Mouse (Mus musculus) CH12.LX (cell line): ENCODE data around the gene Bbs10. TPM values are rescaled to one million over a fixed set of nuclear protein-coding genes. Genes with fewer than 3 reads are reported as not detected.

ENCODE experiments used
- DNase-seq: peaks from one replicate; pipeline ENCODE4 v3.0.0-alpha.2; 2013; ENCODE audit errors: extremely low read depth
- H3K27ac ChIP-seq: 2 replicates; pipeline ENCODE4 v1.5.1; 2012; ENCODE audit warnings: low read depth, mild to moderate bottlenecking, control low read depth, moderate library complexity; ENCODE audit not compliant: insufficient read depth
- H3K27me3 ChIP-seq: replicated peaks from 2 replicates; pipeline ENCODE3; 2012; ENCODE audit warnings: inconsistent platforms
- H3K36me3 ChIP-seq, 2 experiments: replicated peaks in 1 of 2; 2 replicates each; pipeline versions ENCODE3 to v1.6.1; 2012; ENCODE audit warnings: inconsistent platforms in 1 of 2, low read length in 1 of 2, mild to moderate bottlenecking in 1 of 2, mixed read lengths in 1 of 2, moderate library complexity in 1 of 2; ENCODE audit not compliant: control insufficient read depth in 1 of 2, insufficient read depth in 1 of 2
- H3K4me1 ChIP-seq, 2 experiments: 2 replicates each; pipeline ENCODE4 v1.6.1; 2012; ENCODE audit warnings: inconsistent platforms in 1 of 2, moderate library complexity in 1 of 2; ENCODE audit not compliant: insufficient read depth in 2 of 2, control insufficient read depth in 1 of 2
- H3K4me2 ChIP-seq: 2 replicates; pipeline ENCODE4 v1.6.1; 2012; ENCODE audit warnings: low read depth, mild to moderate bottlenecking, control low read depth; ENCODE audit not compliant: poor library complexity, insufficient read depth, severe bottlenecking
- H3K4me3 ChIP-seq, 3 experiments: fragments of 150-350 bp in 1 of 3; sonication (generic) in 1 of 3; replicated peaks in 1 of 3; 2 replicates each; pipeline versions ENCODE3 to v1.5.1; 2011 to 2012; ENCODE audit warnings: low read depth in 2 of 3, low read length in 2 of 3, mild to moderate bottlenecking in 2 of 3, moderate library complexity in 2 of 3, control low read depth in 1 of 3, improper control_type of control experiment in 1 of 3, inconsistent platforms in 1 of 3, mixed read lengths in 1 of 3; ENCODE audit not compliant: poor library complexity in 1 of 3
- H3K79me2 ChIP-seq: replicated peaks from 2 replicates; pipeline ENCODE4 v1.6.1; 2012; ENCODE audit warnings: mild to moderate bottlenecking, moderate library complexity; ENCODE audit not compliant: control insufficient read depth, poor library complexity, insufficient read depth, severe bottlenecking; ENCODE audit errors: extremely low read depth
- H3K9ac ChIP-seq: 2 replicates; pipeline ENCODE4 v1.6.1; 2012; ENCODE audit warnings: low read depth, mild to moderate bottlenecking, control low read depth, moderate library complexity; ENCODE audit not compliant: insufficient read depth
- H3K9me3 ChIP-seq: replicated peaks from 2 replicates; pipeline ENCODE3; 2012; ENCODE audit warnings: low read length, inconsistent platforms, mixed read lengths
- BHLHE40 ChIP-seq: IDR thresholded peaks from 2 replicates; pipeline ENCODE4 v1.6.1; 2011; ENCODE audit warnings: mild to moderate bottlenecking, low read depth, low read length, improper control_type of control experiment
- CHD1 ChIP-seq: IDR thresholded peaks from 2 replicates; pipeline ENCODE4 v1.6.1; 2012; ENCODE audit warnings: low read depth, low read length, improper control_type of control experiment, inconsistent platforms
- CHD2 ChIP-seq: IDR thresholded peaks from 2 replicates; pipeline ENCODE4 v1.6.1; 2011; ENCODE audit warnings: low read length, improper control_type of control experiment
- CTCF ChIP-seq, 2 experiments: IDR thresholded peaks in 1 of 2; conservative IDR thresholded peaks in 1 of 2; 2 replicates each; pipeline ENCODE4 v1.5.1; 2011 to 2012; ENCODE audit warnings: low read depth in 2 of 2, low read length in 2 of 2, improper control_type of control experiment in 1 of 2, inconsistent platforms in 1 of 2, mild to moderate bottlenecking in 1 of 2, moderate library complexity in 1 of 2
- E2F4 ChIP-seq: IDR thresholded peaks from 2 replicates; pipeline ENCODE4 v1.6.1; 2011; ENCODE audit warnings: low read depth, low read length, improper control_type of control experiment; ENCODE audit not compliant: insufficient replicate concordance
- ELF1 ChIP-seq: IDR thresholded peaks from 2 replicates; pipeline ENCODE4 v1.6.1; 2014; ENCODE audit warnings: low read depth, mild to moderate bottlenecking, inconsistent platforms, low read length, improper control_type of control experiment
- EP300 ChIP-seq: IDR thresholded peaks from 2 replicates; pipeline ENCODE4 v1.6.1; 2011; ENCODE audit warnings: low read length, improper control_type of control experiment
- ETS1 ChIP-seq: conservative IDR thresholded peaks from 2 replicates; pipeline ENCODE4 v1.6.1; 2012; ENCODE audit warnings: low read depth, mild to moderate bottlenecking, inconsistent platforms, low read length, improper control_type of control experiment, moderate library complexity
- GABPA ChIP-seq: IDR thresholded peaks from 2 replicates; pipeline ENCODE4 v1.6.1; 2012; ENCODE audit warnings: low read depth, low read length, improper control_type of control experiment, inconsistent platforms; ENCODE audit not compliant: insufficient replicate concordance
- IRF4 ChIP-seq: IDR thresholded peaks from 2 replicates; pipeline ENCODE4 v1.6.1; 2014; ENCODE audit warnings: low read depth, mild to moderate bottlenecking, inconsistent platforms, low read length, improper control_type of control experiment
- JUN ChIP-seq: IDR thresholded peaks from 2 replicates; pipeline ENCODE4 v1.6.1; 2011; ENCODE audit warnings: low read depth, mild to moderate bottlenecking, low read length, improper control_type of control experiment, moderate library complexity; ENCODE audit not compliant: insufficient read depth
- JUND ChIP-seq: conservative IDR thresholded peaks from 2 replicates; pipeline ENCODE4 v1.6.1; 2011; ENCODE audit warnings: low read depth, low read length, improper control_type of control experiment
- MAFK ChIP-seq: IDR thresholded peaks from 2 replicates; pipeline ENCODE4 v1.6.1; 2011; ENCODE audit warnings: low read length, improper control_type of control experiment; ENCODE audit not compliant: insufficient replicate concordance
- MAX ChIP-seq: IDR thresholded peaks from 2 replicates; pipeline ENCODE4 v1.6.1; 2011; ENCODE audit warnings: low read length, improper control_type of control experiment
- MAZ ChIP-seq: IDR thresholded peaks from 2 replicates; pipeline ENCODE4 v1.6.1; 2012; ENCODE audit warnings: low read depth, mild to moderate bottlenecking, inconsistent platforms, low read length, improper control_type of control experiment, moderate library complexity
- MEF2A ChIP-seq: IDR thresholded peaks from 2 replicates; pipeline ENCODE4 v1.6.1; 2014; ENCODE audit warnings: low read depth, mild to moderate bottlenecking, inconsistent platforms, low read length, improper control_type of control experiment, borderline replicate concordance
- MXI1 ChIP-seq: IDR thresholded peaks from 2 replicates; pipeline ENCODE4 v1.6.1; 2011; ENCODE audit warnings: mild to moderate bottlenecking, low read depth, low read length, improper control_type of control experiment
- MYC ChIP-seq: IDR thresholded peaks from 2 replicates; pipeline ENCODE4 v1.6.1; 2011; ENCODE audit warnings: low read depth, mild to moderate bottlenecking, improper control_type of control experiment, low read length
- NELFE ChIP-seq: IDR thresholded peaks from 2 replicates; pipeline ENCODE4 v1.6.1; 2011; ENCODE audit warnings: low read depth, low read length, improper control_type of control experiment
- NRF1 ChIP-seq: IDR thresholded peaks from 2 replicates; pipeline ENCODE4 v1.6.1; 2014; ENCODE audit warnings: low read depth, mild to moderate bottlenecking, inconsistent platforms, low read length, improper control_type of control experiment, moderate library complexity
- PAX5 ChIP-seq: IDR thresholded peaks from 2 replicates; pipeline ENCODE4 v1.6.1; 2012; ENCODE audit warnings: low read length, inconsistent platforms, mixed read lengths
- POLR2A ChIP-seq: IDR thresholded peaks from 2 replicates; pipeline ENCODE4 v1.6.1; 2011; ENCODE audit warnings: low read depth, mild to moderate bottlenecking, improper control_type of control experiment, low read length
- POLR2AphosphoS2 ChIP-seq: IDR thresholded peaks from 2 replicates; pipeline ENCODE4 v1.6.1; 2011; ENCODE audit warnings: low read depth, low read length, improper control_type of control experiment
- RAD21 ChIP-seq: IDR thresholded peaks from 2 replicates; pipeline ENCODE4 v1.6.1; 2011; ENCODE audit warnings: low read depth, mild to moderate bottlenecking, low read length, improper control_type of control experiment, moderate library complexity
- RCOR1 ChIP-seq: conservative IDR thresholded peaks from 2 replicates; pipeline ENCODE4 v1.6.1; 2012; ENCODE audit warnings: low read depth, mild to moderate bottlenecking, inconsistent platforms, low read length, improper control_type of control experiment
- SIN3A ChIP-seq: IDR thresholded peaks from 2 replicates; pipeline ENCODE4 v1.6.1; 2012; ENCODE audit warnings: low read length, improper control_type of control experiment, inconsistent platforms
- SMC3 ChIP-seq: IDR thresholded peaks from 2 replicates; pipeline ENCODE4 v1.6.1; 2011; ENCODE audit warnings: low read depth, low read length, improper control_type of control experiment
- TBP ChIP-seq: conservative IDR thresholded peaks from 2 replicates; pipeline ENCODE4 v1.6.1; 2011; ENCODE audit warnings: low read depth, low read length, improper control_type of control experiment
- TCF12 ChIP-seq: IDR thresholded peaks from 2 replicates; pipeline ENCODE4 v1.6.1; 2014; ENCODE audit warnings: low read depth, mild to moderate bottlenecking, inconsistent platforms, low read length, improper control_type of control experiment
- UBTF ChIP-seq: IDR thresholded peaks from 2 replicates; pipeline ENCODE4 v1.6.1; 2012; ENCODE audit warnings: low read depth, mild to moderate bottlenecking, inconsistent platforms, low read length, improper control_type of control experiment, moderate library complexity
- USF1 ChIP-seq: IDR thresholded peaks from 2 replicates; pipeline ENCODE4 v1.6.1; 2014; ENCODE audit warnings: low read depth, mild to moderate bottlenecking, inconsistent platforms, low read length, improper control_type of control experiment
- USF2 ChIP-seq: conservative IDR thresholded peaks from 2 replicates; pipeline ENCODE4 v1.6.1; 2011; ENCODE audit warnings: low read depth, low read length, improper control_type of control experiment
- ZC3H11A ChIP-seq: IDR thresholded peaks from 2 replicates; pipeline ENCODE4 v1.6.1; 2012; ENCODE audit warnings: low read depth, mild to moderate bottlenecking, inconsistent platforms, low read length, improper control_type of control experiment
- ZKSCAN1 ChIP-seq: IDR thresholded peaks from 2 replicates; pipeline ENCODE4 v1.6.1; 2012; ENCODE audit warnings: low read depth, inconsistent platforms, low read length, improper control_type of control experiment, borderline replicate concordance
- ZMIZ1 ChIP-seq: IDR thresholded peaks from 2 replicates; pipeline ENCODE4 v1.6.1; 2012; ENCODE audit warnings: low read depth, mild to moderate bottlenecking, inconsistent platforms, low read length, improper control_type of control experiment
- ZNF384 ChIP-seq: IDR thresholded peaks from 2 replicates; pipeline ENCODE4 v1.6.1; 2012; ENCODE audit warnings: low read depth, low read length, improper control_type of control experiment, inconsistent platforms
- dilution Hi-C: fragments of 300-500 bp; cut with MboI; formaldehyde crosslinking; loops from 2 replicates; pipeline ENCODE4 v1.14.3; 2020; ENCODE audit warnings: low sequenced_read_pairs; ENCODE audit not compliant: extremely low pct_unique_long_range_greater_than_20kb, extremely low pct_ligation_motif_present
- in situ Hi-C: fragments of 300-500 bp; cut with MboI; formaldehyde crosslinking; loops from 3 replicates; pipeline ENCODE4 v1.14.3; 2019; ENCODE audit warnings: low sequenced_read_pairs, low pct_ligation_motif_present, low pct_unique_long_range_greater_than_20kb, mixed read lengths
- polyA plus RNA-seq: library from polyadenylated mRNA; unstranded; fragments of >175 nt; gene quantifications from 2 replicates; pipeline ENCODE4 v1.2.1, GENCODE M21; 2012; ENCODE audit warnings: low read depth; ENCODE audit not compliant: insufficient read length
- total RNA-seq, 2 experiments: library from RNA; depleted of rRNA; stranded (reverse); fragments of 300-350 nt in 1 of 2; fragments of >200 nt in 1 of 2; gene quantifications; 2 replicates each; pipeline ENCODE4 v1.2.3; 2012 to 2014

Gene Bbs10
- total RNA-seq (2012; rRNA removed) = 4.1 and 4.5 TPM in 2 replicates
- total RNA-seq (2014; rRNA removed) = 4.8 and 6.0 TPM in 2 replicates
- 2.2 and 3.0 TPM in 2 replicates for polyA plus RNA-seq

GRCm38 (mm10) chr10:111298140-111299098 is at the start of gene Bbs10:
Gene Bbs10, plus strand, starts transcription at chr10:111298679.
- peak; percentile 97 for DNase-seq
- Histone ChIP-seq H3K27me3 (no peaks in the 10 kb centered on the region), H3K9me3 (no peaks in the 10 kb centered on the region), H3K4me2 (peak within 1 kb of the TSS; percentile 94), H3K36me3 (peaks cover under 1 to 21% of the 10 kb centered on the region in 2 experiments), H3K9ac (peak within 1 kb of the TSS; percentile 86), H3K4me1 (peaks cover 0 to 23% of the 10 kb centered on the region in 2 experiments; a peak in 2 of 4 replicates), H3K79me2 (no peaks in the 10 kb centered on the region; the same call in 1 of the 2 replicates), H3K4me3 (peak within 1 kb of the TSS; percentile 72 to 86 (median 76)), H3K27ac (peak within 1 kb of the TSS; percentile 56)
- dilution Hi-C loops = no loop called here
- in situ Hi-C loops = no loop called here
- TF ChIP-seq CHD2 = peak; percentile 84
- TF ChIP-seq MXI1 = peak; percentile 35; the same call in 1 of the 2 replicates
- TF ChIP-seq JUN = no peak
- TF ChIP-seq E2F4 = 0 out of 2 replicates have a peak, but pooled peaks have one; percentile 14
- TF ChIP-seq UBTF = peak; percentile 63; the same call in 1 of the 2 replicates
- no peak; the same call in 1 of the 2 replicates for TF ChIP-seq GABPA
- 0 out of 2 replicates have a peak, but pooled peaks have one; percentile 70 for TF ChIP-seq IRF4
- peak; percentile 33 to 83; a peak in 3 of 4 replicates for TF ChIP-seq CTCF (conservative IDR thresholded peaks at IDR 0.05 in 1 of 2, IDR thresholded peaks at IDR 0.05 in 1 of 2; ENCODE audit: low read depth in 2 of 2, low read length in 2 of 2)
- TF ChIP-seq MAZ = no peak; the same call in 1 of the 2 replicates
- TF ChIP-seq NELFE = peak; percentile 92
- TF ChIP-seq POLR2AphosphoS2 = peak; percentile 86; the same call in 1 of the 2 replicates
- TF ChIP-seq SMC3 = peak; percentile 46
- TF ChIP-seq NRF1 = peak; percentile 51
- TF ChIP-seq USF1 = no peak
- no peak for TF ChIP-seq ZNF384
- TF ChIP-seq TCF12 = peak; percentile 82
- TF ChIP-seq USF2 = no peak
- no peak; the same call in 1 of the 2 replicates for TF ChIP-seq JUND
- no peak for TF ChIP-seq ZKSCAN1
- TF ChIP-seq TBP = 0 out of 2 replicates have a peak, but pooled peaks have one; percentile 42
- peak; percentile 94 for TF ChIP-seq POLR2A
- TF ChIP-seq MEF2A = peak; percentile 62; the same call in 1 of the 2 replicates
- TF ChIP-seq RCOR1 = no peak; the same call in 1 of the 2 replicates
- peak; percentile 42 for TF ChIP-seq RAD21
- TF ChIP-seq MYC = peak; percentile 73
- no peak for TF ChIP-seq EP300
- peak; percentile 75 for TF ChIP-seq MAX
- TF ChIP-seq ZMIZ1 = peak; percentile 93
- TF ChIP-seq ELF1 = peak; percentile 98
- TF ChIP-seq BHLHE40 = peak; percentile 63; the same call in 1 of the 2 replicates
- no peak for TF ChIP-seq ETS1
- TF ChIP-seq MAFK = no peak
- peak; percentile 84 for TF ChIP-seq SIN3A
- no peak; the same call in 1 of the 2 replicates for TF ChIP-seq CHD1
- no peak for TF ChIP-seq ZC3H11A
- no peak for TF ChIP-seq PAX5
